13 mouse cellular contexts compared by ENCODE assay signal in genomic region chr8:54493915-54494314, GRCm38 (mm10). TPM values are rescaled to one million over a fixed set of nuclear protein-coding genes. Genes with fewer than 3 reads are reported as not detected.
"Had no signal": no experiment of that assay in that cellular context is flagged by ENCODE, and none has a peak within 500 bp of the region (broad histone marks: within the 10 kb centered on the region; RNA-seq: fewer than 3 reads in every experiment).

No protein-coding gene starts in this region.

- H3K27me3 ChIP-seq: limb, embryonic 12.5 days; midbrain, embryonic 15.5 days; stomach, embryonic 15.5 days had no signal

- H3K4me3 ChIP-seq: layer of hippocampus, adult 2 months; limb, embryonic 12.5 days; limb, embryonic 15.5 days; midbrain, embryonic 12.5 days; midbrain, embryonic 15.5 days; neural tube, embryonic 13.5 days; stomach, embryonic 15.5 days had no signal

- H3K27ac ChIP-seq: kidney, postnatal 0 days; layer of hippocampus, adult 2 months; limb, embryonic 12.5 days; limb, embryonic 15.5 days; liver, embryonic 14.5 days; macrophage; midbrain, embryonic 12.5 days; midbrain, embryonic 15.5 days; neural tube, embryonic 13.5 days; stomach, embryonic 15.5 days had no signal

- DNase-seq: layer of hippocampus, adult 9-11 months; right cerebral cortex, postnatal 14 days; right cerebral cortex, postnatal 4 days had no signal

- H3K9me3 ChIP-seq: limb, embryonic 12.5 days; limb, embryonic 15.5 days; midbrain, embryonic 12.5 days; midbrain, embryonic 15.5 days; neural tube, embryonic 13.5 days; stomach, embryonic 15.5 days had no signal

- H3K4me1 ChIP-seq: limb, embryonic 15.5 days; midbrain, embryonic 12.5 days; midbrain, embryonic 15.5 days; neural tube, embryonic 13.5 days; stomach, embryonic 15.5 days had no signal

- H3K36me3 ChIP-seq: limb, embryonic 12.5 days; limb, embryonic 15.5 days; midbrain, embryonic 12.5 days; midbrain, embryonic 15.5 days; neural tube, embryonic 13.5 days; stomach, embryonic 15.5 days had no signal

RNA-seq across cellular contexts. Expression of gene Asb5, which starts 35.5 kb away (rescaled TPM):
- polyA plus RNA-seq: macrophage had no signal
